Mouse (Mus musculus): ENCODE data around the gene Slc35f6. TPM values are rescaled to one million over a fixed set of nuclear protein-coding genes. Genes with fewer than 3 reads are reported as not detected.

The Slc35f6 gene
- polyA plus RNA-seq, 2 experiments, result 10.1 to 10.2 TPM

DNA sequence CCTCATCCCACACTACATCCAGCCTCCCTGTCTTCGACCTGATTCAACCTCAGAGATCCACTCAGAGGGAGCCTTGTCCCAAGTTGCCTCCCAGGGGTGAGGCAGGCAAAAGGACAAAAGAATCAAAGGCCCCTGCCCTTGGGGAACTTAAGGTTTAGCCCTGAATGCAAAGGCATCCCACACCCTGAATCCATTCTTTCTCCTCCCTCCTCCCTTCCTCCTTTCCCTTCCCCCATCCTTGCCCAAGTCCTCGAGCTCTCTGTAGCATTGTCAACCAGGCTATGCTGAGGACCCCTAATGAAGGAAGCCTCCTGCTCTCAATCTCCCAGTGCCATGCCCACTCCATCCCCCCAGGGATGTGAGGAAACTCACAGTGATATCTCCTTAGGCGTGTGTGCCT, 36.0 kb upstream of the Slc35f6 start:
- H3K36me3 ChIP-seq (replicated peaks; ENCODE audit: control insufficient read depth, insufficient read depth, low read depth), result no peaks in the 10 kb centered on the region
- no peak overlapping the region for H3K9ac ChIP-seq (replicated peaks)
- H3K4me3 ChIP-seq (ENCODE audit: insufficient read depth in 1 of 2, low read depth in 2 of 2, low read length in 2 of 2), result no peak overlapping the region
- H3K9me3 ChIP-seq (ENCODE audit: control insufficient read depth, low read length), result no peaks in the 10 kb centered on the region
- 18% methylated on average over 3 of the region's 3 CpGs for WGBS (ENCODE audit: insufficient replicate concordance)
- no peak overlapping the region for H3K4me2 ChIP-seq (ENCODE audit: low read depth)
- TF ChIP-seq EP300 (IDR thresholded peaks at IDR 0.05; ENCODE audit: low read depth), result no peak
- no peak for TF ChIP-seq CTCF (IDR thresholded peaks at IDR 0.05; ENCODE audit: low read depth)
- DNase-seq (ENCODE audit: low read depth in 3 of 3, low spot score in 3 of 3) (no peak), ATAC-seq (ENCODE audit: insufficient read depth) (no peak)
- H3K27me3 ChIP-seq (ENCODE audit: control insufficient read depth, insufficient read depth, low read length), result no peaks in the 10 kb centered on the region
- peaks cover 0 to 7% of the 10 kb centered on the region in 2 experiments; a peak in 2 of 4 replicates for H3K4me1 ChIP-seq (replicated peaks; ENCODE audit: control insufficient read depth in 2 of 2, insufficient read depth in 2 of 2, low read length in 1 of 2)
- no peak overlapping the region for H3K27ac ChIP-seq

DNA sequence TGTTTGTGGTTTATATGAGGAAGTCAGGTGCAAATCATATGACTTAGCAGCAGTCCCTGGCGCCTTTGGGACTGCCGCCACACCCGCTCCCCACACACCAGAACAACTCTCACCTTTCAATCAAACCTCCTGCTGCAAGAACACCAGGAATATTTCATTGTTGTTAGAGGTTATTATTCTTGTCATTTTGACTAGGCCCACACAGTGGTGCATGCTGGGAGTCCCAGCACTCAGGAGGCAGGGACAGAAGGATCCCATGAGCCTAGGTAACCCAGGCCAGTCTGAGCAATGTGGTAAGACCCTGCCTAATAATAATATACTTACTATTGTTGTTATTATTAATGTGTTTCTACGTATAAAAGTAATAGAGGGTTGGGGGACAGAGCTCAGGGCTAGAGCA, 35.2 kb upstream of the Slc35f6 start:
- DNase-seq (ENCODE audit: low read depth in 3 of 3, low spot score in 3 of 3), result no peak
- no peak for ATAC-seq (ENCODE audit: insufficient read depth)
- H3K9ac ChIP-seq (replicated peaks), result no peak overlapping the region
- no peaks in the 10 kb centered on the region for H3K36me3 ChIP-seq (replicated peaks; ENCODE audit: control insufficient read depth, insufficient read depth, low read depth)
- H3K27me3 ChIP-seq (ENCODE audit: control insufficient read depth, insufficient read depth, low read length), result no peaks in the 10 kb centered on the region
- no peak overlapping the region for H3K4me3 ChIP-seq (ENCODE audit: insufficient read depth in 1 of 2, low read depth in 2 of 2, low read length in 2 of 2)
- 63% methylated on average over 4 of the region's 4 CpGs for WGBS (ENCODE audit: insufficient replicate concordance)
- no peak overlapping the region for H3K4me2 ChIP-seq (ENCODE audit: low read depth)
- H3K4me1 ChIP-seq (replicated peaks; ENCODE audit: control insufficient read depth in 2 of 2, insufficient read depth in 2 of 2, low read length in 1 of 2), result peaks cover 0 to 7% of the 10 kb centered on the region in 2 experiments; a peak in 2 of 4 replicates
- H3K27ac ChIP-seq, result no peak overlapping the region
- H3K9me3 ChIP-seq (ENCODE audit: control insufficient read depth, low read length), result no peaks in the 10 kb centered on the region
- no peak for TF ChIP-seq EP300 (IDR thresholded peaks at IDR 0.05; ENCODE audit: low read depth)
- no peak for TF ChIP-seq CTCF (IDR thresholded peaks at IDR 0.05; ENCODE audit: low read depth)

DNA sequence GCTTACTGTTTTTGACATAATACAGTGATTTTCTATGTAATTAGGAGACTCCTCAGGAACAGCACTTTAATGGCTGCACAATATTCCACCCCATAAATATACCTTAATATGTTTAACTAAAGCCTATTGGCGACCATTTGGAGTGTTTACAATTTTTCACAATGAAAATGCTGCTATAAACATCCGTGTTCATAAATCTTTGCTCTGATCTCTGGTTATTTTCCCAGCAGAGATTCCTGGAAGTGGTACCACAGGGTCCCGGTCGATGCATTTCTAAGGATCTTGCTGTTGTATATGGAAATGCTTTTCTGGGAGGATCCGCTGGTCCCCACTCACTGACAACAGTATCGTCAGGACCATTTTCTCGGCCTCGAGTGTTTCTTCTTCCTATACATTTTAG, 34.5 kb upstream of the Slc35f6 start:
- DNase-seq (ENCODE audit: low read depth in 3 of 3, low spot score in 3 of 3) (no peak), ATAC-seq (ENCODE audit: insufficient read depth) (no peak)
- no peaks in the 10 kb centered on the region for H3K36me3 ChIP-seq (replicated peaks; ENCODE audit: control insufficient read depth, insufficient read depth, low read depth)
- no peak overlapping the region for H3K9ac ChIP-seq (replicated peaks)
- no peaks in the 10 kb centered on the region for H3K27me3 ChIP-seq (ENCODE audit: control insufficient read depth, insufficient read depth, low read length)
- H3K4me2 ChIP-seq (ENCODE audit: low read depth), result no peak overlapping the region
- H3K4me1 ChIP-seq (replicated peaks; ENCODE audit: control insufficient read depth in 2 of 2, insufficient read depth in 2 of 2, low read length in 1 of 2), result peaks cover 0 to 7% of the 10 kb centered on the region in 2 experiments; a peak in 2 of 4 replicates
- no peak overlapping the region for H3K4me3 ChIP-seq (ENCODE audit: insufficient read depth in 1 of 2, low read depth in 2 of 2, low read length in 2 of 2)
- H3K27ac ChIP-seq, result no peak overlapping the region
- 60% methylated on average over 8 of the region's 8 CpGs for WGBS (ENCODE audit: insufficient replicate concordance)
- H3K9me3 ChIP-seq (ENCODE audit: control insufficient read depth, low read length), result no peaks in the 10 kb centered on the region
- TF ChIP-seq CTCF (IDR thresholded peaks at IDR 0.05; ENCODE audit: low read depth) (no peak), EP300 (IDR thresholded peaks at IDR 0.05; ENCODE audit: low read depth) (no peak)

DNA sequence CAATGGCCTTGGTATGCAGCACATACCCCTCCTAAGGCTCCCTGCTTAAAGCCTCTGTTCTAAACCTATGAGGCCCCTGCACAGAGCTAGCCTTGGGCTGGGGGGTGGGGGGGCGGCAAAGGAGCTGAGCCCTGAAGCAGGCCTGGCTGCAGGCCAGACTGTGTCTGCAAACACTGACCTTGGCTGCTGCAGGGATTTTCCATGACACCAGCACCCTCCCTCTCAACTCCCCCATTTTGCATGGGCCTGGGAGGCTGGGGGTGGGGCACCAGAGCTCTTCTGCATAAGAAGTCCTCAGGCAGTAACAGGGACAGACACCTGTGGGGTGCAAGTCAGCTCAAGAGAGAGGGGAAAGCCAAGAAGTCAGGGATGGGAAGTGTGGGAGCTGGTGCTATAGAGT, 33.5 kb upstream of the Slc35f6 start:
- no peak overlapping the region for H3K9ac ChIP-seq (replicated peaks)
- DNase-seq (ENCODE audit: low read depth in 3 of 3, low spot score in 3 of 3) (no peak), ATAC-seq (ENCODE audit: insufficient read depth) (peak; percentile 27; the same call in 1 of the 2 replicates)
- H3K27ac ChIP-seq, result no peak overlapping the region
- H3K4me3 ChIP-seq (ENCODE audit: insufficient read depth in 1 of 2, low read depth in 2 of 2, low read length in 2 of 2), result no peak overlapping the region
- no peaks in the 10 kb centered on the region for H3K36me3 ChIP-seq (replicated peaks; ENCODE audit: control insufficient read depth, insufficient read depth, low read depth)
- WGBS (ENCODE audit: insufficient replicate concordance), result 38% methylated on average over 1 of the region's 1 CpGs
- H3K4me2 ChIP-seq (ENCODE audit: low read depth), result no peak overlapping the region
- H3K27me3 ChIP-seq (ENCODE audit: control insufficient read depth, insufficient read depth, low read length), result no peaks in the 10 kb centered on the region
- TF ChIP-seq EP300 (IDR thresholded peaks at IDR 0.05; ENCODE audit: low read depth), result no peak
- no peak for TF ChIP-seq CTCF (IDR thresholded peaks at IDR 0.05; ENCODE audit: low read depth)
- H3K9me3 ChIP-seq (ENCODE audit: control insufficient read depth, low read length), result no peaks in the 10 kb centered on the region
- H3K4me1 ChIP-seq (replicated peaks; ENCODE audit: control insufficient read depth in 2 of 2, insufficient read depth in 2 of 2, low read length in 1 of 2), result peaks cover 0 to 7% of the 10 kb centered on the region in 2 experiments; a peak in 2 of 4 replicates

- H3K27me3 ChIP-seq (ENCODE audit: control insufficient read depth, insufficient read depth, low read length), result no peaks in the 10 kb centered on the region
- H3K36me3 ChIP-seq (replicated peaks; ENCODE audit: control insufficient read depth, insufficient read depth, low read depth), result no peaks in the 10 kb centered on the region
- no peak overlapping the region for H3K4me2 ChIP-seq (ENCODE audit: low read depth)
- DNase-seq (ENCODE audit: low read depth in 3 of 3, low spot score in 3 of 3) (peak in 2 of 3 experiments; percentile 22 to 25), ATAC-seq (ENCODE audit: insufficient read depth) (peak; percentile 56; the same call in 1 of the 2 replicates)
- WGBS (ENCODE audit: insufficient replicate concordance), result 28% methylated on average over 6 of the region's 6 CpGs
- no peak overlapping the region for H3K27ac ChIP-seq
- H3K4me3 ChIP-seq (ENCODE audit: insufficient read depth in 1 of 2, low read depth in 2 of 2, low read length in 2 of 2), result no peak overlapping the region
- H3K9me3 ChIP-seq (ENCODE audit: control insufficient read depth, low read length), result no peaks in the 10 kb centered on the region
- peaks cover 0 to 7% of the 10 kb centered on the region in 2 experiments; a peak in 2 of 4 replicates for H3K4me1 ChIP-seq (replicated peaks; ENCODE audit: control insufficient read depth in 2 of 2, insufficient read depth in 2 of 2, low read length in 1 of 2)
- no peak overlapping the region for H3K9ac ChIP-seq (replicated peaks)
- TF ChIP-seq EP300 (IDR thresholded peaks at IDR 0.05; ENCODE audit: low read depth) (no peak), CTCF (IDR thresholded peaks at IDR 0.05; ENCODE audit: low read depth) (no peak)
These were observed 32.3 kb upstream of the Slc35f6 start for GRCm38 (mm10) chr5:30615416-30615815.

Data from liver, embryonic 14.5 days (tissue).